Mouse (Mus musculus): Measurements from ENCODE around the gene Ifi27l2a. TPM values are rescaled to one million over a fixed set of nuclear protein-coding genes. Genes with fewer than 3 reads are reported as not detected.
"Not testable (repeated sequence)": the region's sequence is repeated elsewhere in the genome, so short reads cannot be mapped to it uniquely, and the experiment has no call there.

Gene Ifi27l2a
- polyA plus RNA-seq, 1 experiment from 2014 or later, result 20.8 TPM

GRCm38 (mm10) chr12:103457140-103457539 is 13.7 kb upstream of the Ifi27l2a start, which contains the start of gene Ifi27l2b:
Gene Ifi27l2b (minus strand): TSS chr12:103457223.
- H3K4me3 ChIP-seq (replicated peaks), result no peak within 1 kb of the TSS
- H3K27ac ChIP-seq, result no peak within 1 kb of the TSS
- H3K4me1 ChIP-seq (replicated peaks), result 0 out of 2 replicates have a peak, but pooled peaks cover 3% of the 10 kb centered on the region
- no peaks in the 10 kb centered on the region for H3K36me3 ChIP-seq
- 0 out of 2 replicates have a peak within 1 kb of the TSS, but pooled peaks have one; percentile 17 for H3K4me2 ChIP-seq (replicated peaks)
- no peaks in the 10 kb centered on the region for H3K9me3 ChIP-seq
- 50% methylated on average over 3 of the region's 3 CpGs for WGBS
- peak; percentile 96 for ATAC-seq
- H3K9ac ChIP-seq, result no peak within 1 kb of the TSS
- no peaks in the 10 kb centered on the region for H3K27me3 ChIP-seq (replicated peaks)

- H3K36me3 ChIP-seq; H3K27ac ChIP-seq; H3K4me1 ChIP-seq (replicated peaks); H3K4me3 ChIP-seq (replicated peaks); H3K27me3 ChIP-seq (replicated peaks); H3K9ac ChIP-seq; H3K9me3 ChIP-seq: not testable (repeated sequence)
- no CpG with 5 or more reads among the region's 1 CpGs for WGBS
- H3K4me2 ChIP-seq (replicated peaks), result 0 out of 2 replicates have a peak overlapping the region, but pooled peaks have one; percentile 17
- peak; percentile 82 for ATAC-seq
Measured at GRCm38 (mm10) chr12:103456727-103457126, 13.2 kb upstream of the Ifi27l2a start.

GRCm38 (mm10) chr12:103453361-103453760 is 9.9 kb upstream of the Ifi27l2a start:
- ATAC-seq, result no peak
- no peak overlapping the region for H3K9ac ChIP-seq
- H3K4me2 ChIP-seq (replicated peaks), result no peak overlapping the region
- H3K4me3 ChIP-seq (replicated peaks), result no peak overlapping the region
- H3K27ac ChIP-seq, result no peak overlapping the region
- H3K4me1 ChIP-seq (replicated peaks), result 0 out of 2 replicates have a peak, but pooled peaks cover 3% of the 10 kb centered on the region
- no peaks in the 10 kb centered on the region for H3K36me3 ChIP-seq
- H3K9me3 ChIP-seq, result no peaks in the 10 kb centered on the region
- H3K27me3 ChIP-seq (replicated peaks), result no peaks in the 10 kb centered on the region

- 84% methylated on average over 3 of the region's 3 CpGs for WGBS
Measured at GRCm38 (mm10) chr12:103445060-103445459, 1.6 kb upstream of the Ifi27l2a start.

GRCm38 (mm10) chr12:103444261-103444660 is 781 bp upstream of the Ifi27l2a start:
- H3K27ac ChIP-seq; H3K4me1 ChIP-seq (replicated peaks); H3K9me3 ChIP-seq; H3K27me3 ChIP-seq (replicated peaks); H3K4me3 ChIP-seq (replicated peaks); H3K36me3 ChIP-seq; H3K4me2 ChIP-seq (replicated peaks); H3K9ac ChIP-seq: not testable (repeated sequence)
- ATAC-seq, result 0 out of 2 replicates have a peak, but pooled peaks have one; percentile 4
- WGBS, result 43% methylated on average over 5 of the region's 7 CpGs

More at GRCm38 (mm10) chr12:103445060-103445459, 1.6 kb upstream of the Ifi27l2a start:
- H3K9me3 ChIP-seq, result no peaks in the 10 kb centered on the region
- H3K4me1 ChIP-seq (replicated peaks), result no peaks in the 10 kb centered on the region
- H3K27me3 ChIP-seq (replicated peaks), result no peaks in the 10 kb centered on the region
- H3K9ac ChIP-seq, result no peak overlapping the region
- H3K4me3 ChIP-seq (replicated peaks), result no peak overlapping the region
- no peaks in the 10 kb centered on the region for H3K36me3 ChIP-seq
- no peak overlapping the region for H3K27ac ChIP-seq
- no peak overlapping the region for H3K4me2 ChIP-seq (replicated peaks)
- no peak for ATAC-seq

- Histone ChIP-seq H3K27me3 (replicated peaks) (no peaks in the 10 kb centered on the region), H3K4me1 (replicated peaks) (no peaks in the 10 kb centered on the region), H3K4me3 (replicated peaks) (no peak overlapping the region), H3K36me3 (no peaks in the 10 kb centered on the region), H3K27ac (no peak overlapping the region), H3K9ac (no peak overlapping the region), H3K4me2 (replicated peaks) (no peak overlapping the region), H3K9me3 (no peaks in the 10 kb centered on the region)
- ATAC-seq, result no peak
- WGBS, result 85% methylated on average over 1 of the region's 1 CpGs
Measured at GRCm38 (mm10) chr12:103437601-103438000, 5.9 kb downstream of the Ifi27l2a start.

GRCm38 (mm10) chr12:103434861-103435260 is 8.6 kb downstream of the Ifi27l2a start:
- H3K4me3 ChIP-seq (replicated peaks), result no peak overlapping the region
- H3K27ac ChIP-seq, result no peak overlapping the region
- H3K9me3 ChIP-seq, result no peaks in the 10 kb centered on the region
- no peak overlapping the region for H3K9ac ChIP-seq
- peak; percentile 32; the same call in 1 of the 2 replicates for ATAC-seq
- H3K4me2 ChIP-seq (replicated peaks), result peak overlapping the region; percentile 45; the same call in 1 of the 2 replicates
- no peaks in the 10 kb centered on the region for H3K36me3 ChIP-seq
- H3K4me1 ChIP-seq (replicated peaks), result no peaks in the 10 kb centered on the region
- no peaks in the 10 kb centered on the region for H3K27me3 ChIP-seq (replicated peaks)

- Histone ChIP-seq H3K27me3 (replicated peaks) (no peaks in the 10 kb centered on the region), H3K27ac (peak within 1 kb of the TSS; percentile 70; the same call in 1 of the 2 replicates), H3K4me1 (replicated peaks) (no peaks in the 10 kb centered on the region), H3K4me2 (replicated peaks) (peak within 1 kb of the TSS; percentile 45), H3K9ac (no peak within 1 kb of the TSS), H3K9me3 (no peaks in the 10 kb centered on the region), H3K4me3 (replicated peaks) (0 out of 2 replicates have a peak within 1 kb of the TSS, but pooled peaks have one; percentile 20), H3K36me3 (no peaks in the 10 kb centered on the region)
- WGBS, result 44% methylated on average over 8 of the region's 8 CpGs
- ATAC-seq, result peak; percentile 94
Measured at GRCm38 (mm10) chr12:103433986-103434731, 9.3 kb downstream of the Ifi27l2a start, which contains the start of gene Ifi27. Gene Ifi27 (plus strand): TSS chr12:103434211.

GRCm38 (mm10) chr12:103433430-103433829 is 10.1 kb downstream of the Ifi27l2a start:
- ATAC-seq, result no peak
- Histone ChIP-seq H3K4me2 (replicated peaks) (no peak overlapping the region), H3K27me3 (replicated peaks) (no peaks in the 10 kb centered on the region), H3K9me3 (no peaks in the 10 kb centered on the region), H3K9ac (no peak overlapping the region), H3K27ac (no peak overlapping the region), H3K4me3 (replicated peaks) (no peak overlapping the region), H3K4me1 (replicated peaks) (no peaks in the 10 kb centered on the region), H3K36me3 (no peaks in the 10 kb centered on the region)
- WGBS, result 71% methylated on average over 2 of the region's 2 CpGs

- 90% methylated on average over 7 of the region's 7 CpGs for WGBS
- Histone ChIP-seq H3K27me3 (replicated peaks) (no peaks in the 10 kb centered on the region), H3K27ac (no peak overlapping the region), H3K9me3 (no peaks in the 10 kb centered on the region), H3K4me3 (replicated peaks) (no peak overlapping the region), H3K9ac (no peak overlapping the region), H3K4me2 (replicated peaks) (no peak overlapping the region), H3K36me3 (no peaks in the 10 kb centered on the region), H3K4me1 (replicated peaks) (peaks cover 7% of the 10 kb centered on the region; the same call in 1 of the 2 replicates)
- no peak for ATAC-seq
Measured at GRCm38 (mm10) chr12:103426710-103427109, 16.8 kb downstream of the Ifi27l2a start.

- Histone ChIP-seq H3K4me1 (replicated peaks) (peaks cover 9% of the 10 kb centered on the region; the same call in 1 of the 2 replicates), H3K36me3 (no peaks in the 10 kb centered on the region), H3K27me3 (replicated peaks) (no peaks in the 10 kb centered on the region), H3K27ac (no peak within 1 kb of the TSS), H3K9me3 (no peaks in the 10 kb centered on the region), H3K9ac (peak within 1 kb of the TSS; percentile 86), H3K4me3 (replicated peaks) (peak within 1 kb of the TSS; percentile 94), H3K4me2 (replicated peaks) (peak within 1 kb of the TSS; percentile 76)
- peak; percentile 100 for ATAC-seq
- WGBS, result under 1% methylated on average over 33 of the region's 33 CpGs
Measured at GRCm38 (mm10) chr12:103425729-103426470, 17.6 kb downstream of the Ifi27l2a start, which contains the start of gene Ddx24. Gene Ddx24 (minus strand): TSS chr12:103425830.

GRCm38 (mm10) chr12:103425016-103425728 is 18.3 kb downstream of the Ifi27l2a start:
- Histone ChIP-seq H3K27ac (no peak overlapping the region), H3K4me1 (replicated peaks) (peaks cover 9% of the 10 kb centered on the region; the same call in 1 of the 2 replicates), H3K4me2 (replicated peaks) (peak overlapping the region; percentile 76), H3K27me3 (replicated peaks) (no peaks in the 10 kb centered on the region), H3K4me3 (replicated peaks) (peak overlapping the region; percentile 94), H3K36me3 (no peaks in the 10 kb centered on the region), H3K9me3 (no peaks in the 10 kb centered on the region), H3K9ac (peak overlapping the region; percentile 86)
- ATAC-seq, result no peak; the same call in 1 of the 2 replicates
- WGBS, result 8% methylated on average over 33 of the region's 33 CpGs
